Mouse (Mus musculus) forebrain, embryonic 14.5 days (tissue): ENCODE data around the gene Rasa3. TPM values are rescaled to one million over a fixed set of nuclear protein-coding genes. Genes with fewer than 3 reads are reported as not detected.

ENCODE experiments used
- ATAC-seq: fragments of 200-750 bp; cut with Nextera tagmentation; 2 replicates; pipeline ENCODE4 v1.8.0; 2017; ENCODE audit warnings: mild to moderate bottlenecking, moderate library complexity
- DNase-seq: peaks from one replicate; pipeline ENCODE4 v3.0.0-alpha.2; 2015; ENCODE audit warnings: low spot score
- H3K27ac ChIP-seq: fragments of 300-500 bp; sonication (generic); 2 replicates; pipeline ENCODE4 v1.5.1; 2014; ENCODE audit warnings: low read depth, mild to moderate bottlenecking, control low read depth, low read length, moderate library complexity
- H3K27me3 ChIP-seq: fragments of 300-500 bp; sonication (generic); replicated peaks from 2 replicates; pipeline ENCODE4 v1.6.1; 2014; ENCODE audit warnings: low read length, control low read depth, mixed read lengths; ENCODE audit not compliant: control insufficient read depth, insufficient read depth
- H3K36me3 ChIP-seq: fragments of 300-500 bp; sonication (generic); 2 replicates; pipeline ENCODE4 v1.6.1; 2014; ENCODE audit warnings: low read length, control low read depth; ENCODE audit not compliant: control insufficient read depth, insufficient read depth
- H3K4me1 ChIP-seq: fragments of 300-500 bp; sonication (generic); 2 replicates; pipeline ENCODE4 v1.6.1; 2014; ENCODE audit warnings: antibody characterized with exemption, low read length, control low read depth; ENCODE audit not compliant: control insufficient read depth, insufficient read depth
- H3K4me2 ChIP-seq: fragments of 300-500 bp; sonication (generic); 2 replicates; pipeline ENCODE4 v1.6.1; 2014; ENCODE audit warnings: mild to moderate bottlenecking, control low read depth, low read length
- H3K4me3 ChIP-seq: fragments of 300-500 bp; sonication (generic); 2 replicates; pipeline ENCODE4 v1.5.1; 2014; ENCODE audit warnings: low read depth, low read length, control low read depth
- H3K9ac ChIP-seq: fragments of 300-500 bp; sonication (generic); 2 replicates; pipeline ENCODE4 v1.6.1; 2014; ENCODE audit warnings: mild to moderate bottlenecking, low read length, control low read depth, moderate library complexity
- H3K9me3 ChIP-seq: fragments of 300-500 bp; sonication (generic); replicated peaks from 2 replicates; pipeline ENCODE4 v1.6.1; 2016; ENCODE audit warnings: low read length, control low read depth, mixed read lengths; ENCODE audit not compliant: control insufficient read depth
- WGBS: fragments of 180-500 bp; shearing (Covaris S2); extraction: QIAGEN DNeasy Blood & Tissue Kit; methylation state at CpG from one replicate; pipeline ENCODE4 v1.1.7; 2014; 5-methylcytosine and 5-hydroxymethylcytosine counted together
- polyA plus RNA-seq: library from polyadenylated mRNA; unstranded; fragments of >200 nt; fragmentation: Nextera tagmentation; extraction: Ambion mirVana; gene quantifications from 2 replicates; pipeline ENCODE4 v1.2.1, GENCODE M21; 2014

Gene Rasa3
- polyA plus RNA-seq, 1 experiment from 2014 or later, result 17.3 TPM

DNA sequence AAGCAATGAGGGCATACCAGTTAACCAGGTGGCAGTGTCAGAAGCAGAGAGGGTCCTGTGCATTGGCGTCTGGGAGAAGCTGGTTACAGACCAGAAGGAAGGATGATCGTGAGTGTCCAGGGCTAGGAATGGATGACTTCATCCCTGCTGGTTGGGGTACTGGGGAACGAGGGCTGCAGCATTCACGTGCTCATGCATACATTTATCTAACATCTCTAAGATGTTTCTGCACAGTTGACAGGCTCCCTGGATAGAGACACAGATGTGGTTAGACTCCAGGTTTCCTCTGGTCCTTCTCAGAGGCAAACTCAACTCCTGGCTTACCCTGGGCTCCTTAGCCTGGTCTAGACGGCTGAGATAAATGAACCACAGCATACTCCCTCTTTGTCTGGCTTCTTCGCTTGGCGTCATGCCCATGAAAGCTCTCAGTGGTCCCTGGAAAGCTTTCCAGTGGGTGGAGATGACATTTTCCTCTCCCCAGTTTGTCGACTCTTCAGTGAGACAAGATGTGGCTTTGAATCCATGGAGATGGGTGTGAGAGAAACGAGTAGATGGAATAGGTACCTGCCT, 145.7 kb downstream of the Rasa3 start:
- Histone ChIP-seq H3K9me3 (0 out of 2 replicates have a peak, but pooled peaks cover 3% of the 10 kb centered on the region), H3K4me1 (peaks cover 20% of the 10 kb centered on the region), H3K4me2 (no peak overlapping the region), H3K9ac (no peak overlapping the region), H3K36me3 (no peaks in the 10 kb centered on the region), H3K27ac (no peak overlapping the region), H3K4me3 (no peak overlapping the region), H3K27me3 (no peaks in the 10 kb centered on the region)
- ATAC-seq (no peak), DNase-seq (peak; percentile 19)
- WGBS, result 61% methylated on average over 9 of the region's 9 CpGs

GRCm38 (mm10) chr8:13530941-13531340, 146.5 kb downstream of the Rasa3 start:
- DNase-seq (peak; percentile 85), ATAC-seq (peak; percentile 88)
- Histone ChIP-seq H3K9ac (no peak overlapping the region), H3K27ac (no peak overlapping the region), H3K4me3 (no peak overlapping the region), H3K4me2 (no peak overlapping the region), H3K9me3 (0 out of 2 replicates have a peak, but pooled peaks cover 3% of the 10 kb centered on the region), H3K4me1 (peaks cover 20% of the 10 kb centered on the region), H3K36me3 (no peaks in the 10 kb centered on the region), H3K27me3 (no peaks in the 10 kb centered on the region)
- 20% methylated on average over 5 of the region's 5 CpGs for WGBS

- Histone ChIP-seq H3K4me2 (no peak overlapping the region), H3K27ac (no peak overlapping the region), H3K9me3 (0 out of 2 replicates have a peak, but pooled peaks cover 3% of the 10 kb centered on the region), H3K27me3 (no peaks in the 10 kb centered on the region), H3K9ac (no peak overlapping the region), H3K4me1 (peaks cover 20% of the 10 kb centered on the region), H3K36me3 (no peaks in the 10 kb centered on the region), H3K4me3 (no peak overlapping the region)
- 85% methylated on average over 3 of the region's 3 CpGs for WGBS
- ATAC-seq, result peak; percentile 28; the same call in 1 of the 2 replicates
- no peak for DNase-seq
Measured at GRCm38 (mm10) chr8:13530401-13530800, 147.0 kb downstream of the Rasa3 start.

GRCm38 (mm10) chr8:13529891-13530316, 147.5 kb downstream of the Rasa3 start:
- no peak overlapping the region for H3K9ac ChIP-seq
- 0 out of 2 replicates have a peak, but pooled peaks cover 3% of the 10 kb centered on the region for H3K9me3 ChIP-seq
- no peak overlapping the region for H3K27ac ChIP-seq
- no peaks in the 10 kb centered on the region for H3K27me3 ChIP-seq
- ATAC-seq, result peak; percentile 47; the same call in 1 of the 2 replicates
- WGBS, result 46% methylated on average over 7 of the region's 7 CpGs
- H3K4me2 ChIP-seq, result no peak overlapping the region
- H3K4me3 ChIP-seq, result no peak overlapping the region
- H3K36me3 ChIP-seq, result no peaks in the 10 kb centered on the region
- H3K4me1 ChIP-seq, result peaks cover 20% of the 10 kb centered on the region
- DNase-seq, result peak; percentile 75

GRCm38 (mm10) chr8:13529011-13529840, 148.2 kb downstream of the Rasa3 start:
- ATAC-seq, result 0 out of 2 replicates have a peak, but pooled peaks have one; percentile 15
- H3K4me2 ChIP-seq, result no peak overlapping the region
- no peaks in the 10 kb centered on the region for H3K36me3 ChIP-seq
- no peak overlapping the region for H3K4me3 ChIP-seq
- no peak overlapping the region for H3K9ac ChIP-seq
- 70% methylated on average over 15 of the region's 15 CpGs for WGBS
- peaks cover 20% of the 10 kb centered on the region for H3K4me1 ChIP-seq
- 0 out of 2 replicates have a peak, but pooled peaks cover 3% of the 10 kb centered on the region for H3K9me3 ChIP-seq
- no peaks in the 10 kb centered on the region for H3K27me3 ChIP-seq
- no peak overlapping the region for H3K27ac ChIP-seq
- DNase-seq, result no peak

DNA sequence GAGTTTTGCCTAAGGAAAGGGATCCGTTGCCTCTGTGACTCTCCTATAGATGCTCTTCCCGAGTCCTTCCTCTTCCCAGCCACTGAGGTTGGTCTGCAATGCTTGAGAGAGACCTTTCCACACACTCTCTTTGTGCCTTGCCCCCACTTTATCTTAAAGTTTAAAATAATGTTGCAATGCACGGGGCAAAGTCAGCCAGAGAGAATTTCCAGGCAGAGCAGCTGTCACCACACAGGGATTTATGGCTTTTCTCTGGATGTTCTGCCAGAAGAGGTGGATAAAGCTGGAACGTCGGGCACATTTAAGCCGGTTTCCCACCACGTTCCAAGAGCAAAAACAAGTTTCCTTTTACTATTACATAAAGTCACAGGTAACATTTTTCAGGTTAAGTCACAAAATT, 156.0 kb downstream of the Rasa3 start:
- no peaks in the 10 kb centered on the region for H3K27me3 ChIP-seq
- DNase-seq (no peak), ATAC-seq (no peak)
- no peak overlapping the region for H3K4me3 ChIP-seq
- no peaks in the 10 kb centered on the region for H3K4me1 ChIP-seq
- no peaks in the 10 kb centered on the region for H3K36me3 ChIP-seq
- H3K27ac ChIP-seq, result no peak overlapping the region
- no peaks in the 10 kb centered on the region for H3K9me3 ChIP-seq
- no peak overlapping the region for H3K9ac ChIP-seq
- WGBS, result 83% methylated on average over 7 of the region's 7 CpGs
- no peak overlapping the region for H3K4me2 ChIP-seq

DNA sequence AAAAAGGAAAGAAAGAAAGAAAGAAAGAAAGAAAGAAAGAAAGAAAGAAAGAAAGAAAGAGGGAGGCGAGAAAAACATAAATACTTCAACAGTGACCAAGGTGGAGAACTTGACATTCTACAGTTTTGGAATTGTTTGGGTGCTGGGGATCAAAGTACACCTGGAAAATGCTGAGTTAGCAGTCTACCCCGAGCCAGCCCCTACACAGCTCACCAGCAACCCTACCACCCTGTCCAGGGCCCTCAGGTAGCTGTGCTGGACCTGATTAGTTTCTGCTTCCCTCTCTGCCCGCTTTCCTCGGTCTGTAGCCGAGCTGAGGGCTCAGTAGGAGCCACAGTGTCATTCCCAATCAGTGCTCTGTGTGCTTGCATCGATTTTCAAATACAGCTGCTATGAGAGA, 157.1 kb downstream of the Rasa3 start:
- no peak overlapping the region for H3K4me2 ChIP-seq
- WGBS, result 72% methylated on average over 6 of the region's 6 CpGs
- ATAC-seq (no peak), DNase-seq (no peak)
- no peaks in the 10 kb centered on the region for H3K27me3 ChIP-seq
- no peaks in the 10 kb centered on the region for H3K36me3 ChIP-seq
- H3K27ac ChIP-seq, result no peak overlapping the region
- H3K9me3 ChIP-seq, result no peaks in the 10 kb centered on the region
- H3K4me3 ChIP-seq, result no peak overlapping the region
- H3K9ac ChIP-seq, result no peak overlapping the region
- H3K4me1 ChIP-seq, result no peaks in the 10 kb centered on the region

- H3K27ac ChIP-seq, result no peak overlapping the region
- no peak overlapping the region for H3K9ac ChIP-seq
- no peak overlapping the region for H3K4me2 ChIP-seq
- DNase-seq, result no peak
- 87% methylated on average over 9 of the region's 9 CpGs for WGBS
- H3K4me3 ChIP-seq, result no peak overlapping the region
- H3K4me1 ChIP-seq, result no peaks in the 10 kb centered on the region
- H3K9me3 ChIP-seq, result no peaks in the 10 kb centered on the region
- H3K27me3 ChIP-seq, result no peaks in the 10 kb centered on the region
- no peaks in the 10 kb centered on the region for H3K36me3 ChIP-seq
- no peak for ATAC-seq
Measured at GRCm38 (mm10) chr8:13519503-13519902, 157.9 kb downstream of the Rasa3 start.

DNA sequence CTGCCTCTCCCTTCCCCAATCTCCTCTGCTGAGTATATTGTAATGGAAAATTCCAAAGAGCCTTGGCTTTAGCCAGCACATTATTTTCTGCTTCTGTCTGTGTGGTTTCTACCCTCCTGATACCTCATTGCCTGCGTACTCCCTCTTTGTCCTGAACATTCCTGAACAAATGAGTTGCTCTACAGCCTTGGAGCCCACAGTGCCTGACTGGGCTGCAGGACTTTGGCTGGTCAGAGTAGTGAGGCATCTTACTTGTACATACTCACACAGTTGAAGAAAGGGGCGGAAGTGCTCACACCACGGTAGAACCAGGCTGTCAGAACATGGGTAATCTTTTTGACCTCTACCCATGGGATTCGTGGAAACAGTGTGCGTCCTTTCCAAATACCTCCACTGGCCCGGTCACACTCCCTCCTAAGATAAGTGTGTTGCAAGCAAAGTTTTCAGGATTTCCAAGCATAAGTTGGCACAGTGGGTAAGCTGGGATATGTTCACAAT, 160.1 kb downstream of the Rasa3 start:
- Histone ChIP-seq H3K27ac (no peak overlapping the region), H3K9me3 (no peaks in the 10 kb centered on the region), H3K9ac (no peak overlapping the region), H3K4me1 (no peaks in the 10 kb centered on the region), H3K4me2 (no peak overlapping the region), H3K36me3 (no peaks in the 10 kb centered on the region), H3K4me3 (no peak overlapping the region), H3K27me3 (no peaks in the 10 kb centered on the region)
- WGBS, result 90% methylated on average over 6 of the region's 6 CpGs
- DNase-seq (no peak), ATAC-seq (no peak)
